Mouse (Mus musculus): ENCODE results near the gene Tspan5.

The Tspan5 gene

GRCm38 (mm10) chr3:138744030-138744774, 2.2 kb downstream of the Tspan5 start:
- no peak for DNase-seq (ENCODE audit: low spot score)

DNA sequence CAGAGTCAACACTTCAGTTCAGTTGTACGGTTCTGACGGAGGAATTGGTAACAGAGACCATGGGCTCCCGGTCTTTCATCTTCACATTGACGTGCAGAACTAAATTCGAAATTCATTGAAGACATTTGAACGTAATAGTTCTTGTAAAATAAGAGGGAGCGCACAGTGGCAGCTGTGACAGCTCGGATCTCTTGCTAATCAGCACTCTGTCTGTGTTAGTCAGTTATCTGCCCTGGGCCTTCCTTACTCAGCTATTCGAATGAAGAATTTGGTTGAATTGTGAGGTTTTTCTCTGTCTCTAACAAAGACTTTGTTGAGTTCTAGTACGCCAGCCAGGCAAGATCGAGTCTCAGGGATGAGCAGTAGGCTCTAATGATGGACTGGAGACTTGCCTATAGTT, 3.1 kb downstream of the Tspan5 start:
- DNase-seq (ENCODE audit: low spot score): no peak

- peak; percentile 60 for DNase-seq (ENCODE audit: low spot score)
These were observed 3.6 kb downstream of the Tspan5 start for GRCm38 (mm10) chr3:138745596-138745995.

DNA sequence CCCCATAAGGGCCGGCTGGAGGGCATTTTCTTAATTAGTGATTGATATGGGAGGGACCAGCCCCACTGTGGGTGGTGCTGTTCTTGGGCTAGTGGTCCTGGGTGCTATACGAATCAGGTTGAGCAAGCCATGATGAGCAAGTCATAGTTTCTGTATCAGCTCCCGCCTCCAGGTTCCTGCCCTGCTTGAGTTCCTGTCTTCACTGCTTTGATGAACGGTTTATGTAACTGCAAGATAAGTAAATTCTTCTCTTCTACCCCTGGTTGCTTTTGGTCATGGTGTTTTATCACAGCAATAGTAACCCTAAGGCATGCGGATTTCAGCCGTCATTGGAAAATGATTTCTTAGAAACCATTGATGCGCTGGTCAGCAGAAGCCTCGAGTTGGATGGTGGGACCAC, 4.6 kb downstream of the Tspan5 start:
- DNase-seq (ENCODE audit: low spot score): no peak

DNA sequence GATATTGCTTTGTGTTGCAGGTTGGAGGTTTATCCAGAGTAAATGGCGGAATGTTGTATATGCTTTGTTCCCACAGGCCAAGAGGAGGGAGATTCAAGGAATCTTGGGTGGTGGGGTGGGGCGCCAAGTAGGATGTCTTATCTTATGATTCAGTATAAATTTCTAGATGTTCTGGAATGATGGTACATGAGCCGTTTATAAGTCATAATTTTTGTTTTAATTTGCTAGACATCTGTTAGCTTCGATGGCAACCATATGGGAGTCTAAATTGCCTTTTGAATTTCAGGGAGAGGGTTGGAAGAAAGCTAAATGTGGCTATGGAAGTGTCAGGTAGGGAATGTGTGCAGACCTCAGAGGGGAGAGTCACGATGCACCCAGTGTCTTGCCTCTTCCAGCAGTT, 5.0 kb downstream of the Tspan5 start:
- no peak for DNase-seq (ENCODE audit: low spot score)

GRCm38 (mm10) chr3:138747985-138748384, 6.0 kb downstream of the Tspan5 start:
- DNase-seq (ENCODE audit: low spot score): no peak

DNA sequence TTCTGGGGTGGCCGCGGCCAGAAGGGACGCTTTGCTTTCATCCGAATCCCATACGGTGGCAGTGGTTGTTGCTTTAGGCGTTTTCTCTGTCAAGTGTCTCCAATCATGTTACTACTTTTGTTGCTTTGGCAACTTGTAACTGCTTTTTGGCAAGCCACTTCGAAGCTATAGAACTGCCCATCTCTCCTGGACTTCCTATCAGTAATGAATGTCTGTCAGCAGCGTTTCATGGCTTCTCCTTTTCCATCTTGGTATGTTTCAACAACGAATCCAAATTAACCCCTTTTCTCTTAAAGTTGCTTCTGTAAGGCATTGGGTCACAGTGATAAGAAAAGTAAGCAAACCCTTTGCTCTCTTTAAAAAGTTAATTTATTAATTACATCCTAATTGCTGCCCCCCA, 7.7 kb downstream of the Tspan5 start:
- DNase-seq (ENCODE audit: low spot score): no peak

DNA sequence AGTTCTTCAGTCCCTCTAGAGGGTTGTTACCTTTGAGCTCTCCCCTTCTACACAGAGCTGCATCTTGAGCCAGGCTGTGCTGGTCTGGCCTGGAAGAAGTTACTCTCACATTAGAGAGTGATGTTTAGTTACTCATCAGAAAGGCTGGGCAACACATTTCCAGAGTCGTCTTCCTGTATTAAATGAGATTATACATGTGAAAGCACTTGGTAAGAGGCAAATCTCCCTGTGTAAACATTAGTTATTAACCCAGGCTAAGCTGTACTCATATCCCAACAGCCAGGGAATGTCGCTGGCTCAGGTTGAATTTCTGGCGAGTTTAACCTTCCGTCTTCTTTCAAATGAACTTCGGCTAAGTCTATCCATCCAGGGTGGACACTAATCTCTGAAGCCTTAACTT, 9.3 kb downstream of the Tspan5 start:
- DNase-seq (ENCODE audit: low spot score): no peak

DNA sequence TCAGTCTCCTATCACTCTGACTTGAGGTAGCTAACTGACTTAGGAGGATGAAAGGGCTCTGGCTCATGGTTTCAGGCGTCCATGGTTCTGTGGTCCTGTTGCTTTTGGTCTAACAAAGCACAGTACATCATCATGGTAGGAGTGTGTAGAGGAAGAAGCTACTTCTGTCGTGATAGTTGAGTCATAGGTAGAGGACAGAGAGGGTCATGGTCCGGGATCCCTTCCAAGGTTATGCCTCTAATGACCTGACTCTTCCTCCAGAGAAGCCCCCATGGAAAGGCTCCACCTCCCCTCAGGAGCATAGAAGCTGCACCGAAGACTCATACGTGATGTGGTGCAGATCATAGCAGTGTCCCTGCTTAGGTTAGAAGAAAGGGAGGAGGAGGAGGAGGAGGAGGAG, 10.1 kb downstream of the Tspan5 start:
- no peak for DNase-seq (ENCODE audit: low spot score)

GRCm38 (mm10) chr3:138752769-138753168, 10.8 kb downstream of the Tspan5 start:
- DNase-seq (ENCODE audit: low spot score): no peak

DNA sequence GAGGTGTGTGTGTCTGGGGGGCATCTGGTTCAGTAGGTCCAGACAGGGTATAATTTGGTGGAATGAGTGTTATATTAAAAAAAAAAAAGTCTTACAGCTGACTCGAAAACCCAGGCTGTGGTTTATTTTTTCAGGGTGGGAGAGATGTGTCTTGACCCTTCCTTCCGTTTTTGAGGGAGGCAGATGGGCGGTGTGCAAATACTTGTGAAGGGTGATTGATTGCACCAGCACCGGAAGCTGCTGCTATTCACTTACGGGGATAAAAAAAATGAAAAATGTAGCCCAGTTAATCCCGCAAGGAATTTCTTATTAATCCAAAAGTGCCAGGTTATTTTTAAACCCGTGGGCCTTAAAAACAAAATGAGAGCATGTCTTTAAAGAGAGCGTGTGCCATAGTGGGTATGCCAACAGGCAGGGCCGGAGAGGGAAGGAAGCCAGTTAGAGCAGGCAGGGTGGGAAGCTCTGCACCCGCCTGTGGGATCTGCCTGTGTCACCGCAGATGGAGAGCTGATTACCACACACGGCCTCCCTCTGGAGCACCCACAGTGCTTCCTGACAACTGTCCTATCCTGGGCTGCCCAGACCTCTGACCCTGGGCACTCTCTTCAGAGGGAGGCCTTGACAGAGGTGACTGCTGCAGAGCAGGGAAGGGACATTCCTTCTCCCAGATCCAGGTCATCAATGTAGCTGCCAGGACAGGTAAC, 11.3 kb downstream of the Tspan5 start:
- no peak for DNase-seq (ENCODE audit: low spot score)

GRCm38 (mm10) chr3:138754328-138754727, 12.3 kb downstream of the Tspan5 start:
- DNase-seq (ENCODE audit: low spot score): no peak

DNA sequence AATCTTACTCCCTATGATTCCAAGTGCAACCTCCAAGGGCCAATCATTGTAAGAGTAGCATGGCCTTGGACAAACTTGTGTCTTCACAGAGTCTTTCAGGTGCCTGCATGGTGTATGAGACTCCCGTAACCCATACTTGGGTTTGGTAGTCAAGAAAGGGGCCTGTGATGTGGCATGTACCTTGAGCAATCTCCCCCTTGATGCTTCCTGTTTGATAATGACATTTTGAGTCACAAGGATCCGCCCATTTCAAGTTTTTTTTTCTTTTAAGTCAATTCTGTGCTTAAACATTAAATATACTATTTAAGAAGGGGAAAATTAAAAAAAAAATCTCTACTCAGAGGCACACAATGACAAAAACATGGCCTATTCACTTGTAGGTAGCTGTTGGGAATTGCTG, 15.3 kb downstream of the Tspan5 start:
- DNase-seq (ENCODE audit: low spot score): no peak

DNA sequence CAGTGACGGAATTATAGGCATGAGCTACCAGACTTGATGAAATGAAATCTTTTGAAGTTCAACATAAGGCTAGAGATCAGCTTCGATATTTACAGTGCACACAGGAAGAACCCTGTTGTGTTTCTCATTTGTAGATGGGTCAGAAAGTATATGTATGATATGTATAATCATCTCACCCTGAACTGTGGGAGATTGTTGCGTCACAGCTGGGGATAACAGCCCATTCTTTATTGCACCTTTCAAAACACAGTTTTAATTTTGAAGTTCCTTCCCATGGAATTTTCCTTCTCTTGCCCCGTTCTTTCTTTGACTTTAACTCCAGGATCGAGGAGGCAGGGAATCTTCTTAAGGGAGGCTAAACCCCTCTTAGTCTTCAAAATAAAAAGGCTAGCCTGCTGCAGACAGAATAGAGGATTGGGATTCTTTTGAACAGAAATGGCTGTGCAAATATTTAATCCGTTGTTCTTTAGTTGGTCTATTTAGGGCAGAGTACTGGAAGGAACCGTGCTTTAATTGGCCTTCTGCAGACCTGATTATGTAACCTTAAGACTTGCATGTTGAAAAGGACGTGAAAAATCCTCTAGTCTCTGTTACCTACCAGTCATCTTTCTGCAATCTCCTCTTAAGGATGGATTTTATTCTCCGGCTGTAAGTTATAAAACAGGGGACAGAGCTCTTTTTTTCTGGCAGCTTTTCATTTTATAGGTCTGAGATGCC, 18.1 kb downstream of the Tspan5 start:
- DNase-seq (ENCODE audit: low spot score): no peak

- no peak for DNase-seq (ENCODE audit: low spot score)
These were observed 18.7 kb downstream of the Tspan5 start for GRCm38 (mm10) chr3:138760685-138761119.

- no peak for DNase-seq (ENCODE audit: low spot score)
These were observed 19.5 kb downstream of the Tspan5 start for GRCm38 (mm10) chr3:138761531-138761930.

GRCm38 (mm10) chr3:138763941-138764340, 21.9 kb downstream of the Tspan5 start:
- no peak for DNase-seq (ENCODE audit: low spot score)

- DNase-seq (ENCODE audit: low spot score): no peak
These were observed 22.8 kb downstream of the Tspan5 start for GRCm38 (mm10) chr3:138764782-138765181.

DNA sequence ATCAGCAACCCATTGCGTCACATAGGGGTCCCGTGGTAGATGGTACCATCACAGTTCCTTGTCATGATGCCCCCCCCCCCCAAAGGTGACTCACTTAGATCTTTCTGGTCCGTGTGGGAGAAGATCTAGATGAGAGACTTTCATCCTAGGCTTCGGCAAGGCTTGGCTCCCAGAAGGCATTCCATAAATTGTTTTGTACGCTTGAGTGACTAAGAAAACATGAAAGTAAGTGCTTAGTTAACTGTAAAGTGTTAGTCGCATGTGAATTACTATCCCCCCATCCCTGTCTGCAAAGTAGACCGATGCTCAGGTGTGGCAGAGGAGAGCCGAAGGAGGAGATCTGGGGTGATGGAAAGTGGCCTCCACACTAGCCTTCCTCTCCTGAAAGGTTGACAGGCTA, 25.0 kb downstream of the Tspan5 start:
- DNase-seq (ENCODE audit: low spot score): no peak

GRCm38 (mm10) chr3:138768541-138769093, 26.6 kb downstream of the Tspan5 start:
- no peak for DNase-seq (ENCODE audit: low spot score)

GRCm38 (mm10) chr3:138770650-138771331, 28.8 kb downstream of the Tspan5 start:
- DNase-seq (ENCODE audit: low spot score): no peak

Measured in urinary bladder, postnatal 14 days (tissue).